Mouse (Mus musculus): ENCODE measurements around the gene Cebpa. TPM values are rescaled to one million over a fixed set of nuclear protein-coding genes. Genes with fewer than 3 reads are reported as not detected.

Gene Cebpa
- total RNA-seq, 2 experiments from 2014 or later: 16.6 to 18.0 TPM

- no peak for DNase-seq (ENCODE audit: low spot score in 2 of 2)
- Histone ChIP-seq H3K4me3 (no peak overlapping the region), H3K27ac (no peak overlapping the region)
- no peak for TF ChIP-seq CTCF (conservative IDR thresholded peaks at IDR 0.05)
Measured at GRCm38 (mm10) chr7:35137524-35137923, 18.4 kb downstream of the Cebpa start.

DNA sequence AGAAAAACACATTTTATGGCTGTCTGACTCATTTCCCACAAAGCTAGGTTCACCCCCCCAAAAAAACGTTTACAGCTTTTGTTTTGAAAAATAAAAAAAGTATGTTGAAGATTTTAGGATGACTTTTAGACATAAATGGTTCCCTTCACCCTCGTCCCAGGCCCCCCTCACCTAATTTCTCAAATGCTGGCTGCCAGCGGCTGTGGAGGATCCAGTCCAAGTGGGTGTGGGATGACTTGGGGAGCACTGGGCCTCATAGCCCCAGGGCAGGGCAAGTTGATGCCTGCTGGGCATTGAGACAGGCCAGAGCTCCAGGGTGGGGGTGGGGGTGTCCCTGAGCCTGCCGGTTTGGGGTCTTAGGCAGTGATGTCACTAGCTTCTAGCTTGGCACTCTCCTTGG is 19.4 kb downstream of the Cebpa start:
- Histone ChIP-seq H3K4me3 (no peak overlapping the region), H3K27ac (no peak overlapping the region)
- no peak for DNase-seq (ENCODE audit: low spot score in 2 of 2)
- no peak for TF ChIP-seq CTCF (conservative IDR thresholded peaks at IDR 0.05)

DNA sequence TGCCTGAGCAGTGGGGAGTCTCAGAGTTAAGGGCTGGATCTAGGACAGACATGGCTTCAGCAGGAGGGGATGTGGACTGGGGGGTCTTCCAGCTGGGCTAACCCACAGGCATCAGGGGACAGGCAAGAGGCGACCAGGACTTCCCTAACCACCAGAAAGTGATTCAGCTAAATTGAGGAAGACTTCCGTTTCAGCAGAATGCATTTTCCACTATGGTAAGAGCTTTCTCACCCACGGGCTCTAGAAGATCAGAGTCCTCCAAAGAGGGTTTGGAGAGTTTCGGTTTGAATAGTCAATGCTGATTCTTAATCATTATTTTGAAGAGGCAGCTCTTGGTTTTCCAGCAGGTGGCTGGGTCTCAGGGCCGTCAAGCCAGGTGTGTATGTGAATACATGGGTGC is 20.8 kb downstream of the Cebpa start:
- no peak overlapping the region for H3K27ac ChIP-seq
- no peak for DNase-seq (ENCODE audit: low spot score in 2 of 2)
- no peak overlapping the region for H3K4me3 ChIP-seq
- no peak for TF ChIP-seq CTCF (conservative IDR thresholded peaks at IDR 0.05)

- Histone ChIP-seq H3K4me3 (no peak overlapping the region), H3K27ac (no peak overlapping the region)
- DNase-seq (ENCODE audit: low spot score in 2 of 2): no peak
- no peak for TF ChIP-seq CTCF (conservative IDR thresholded peaks at IDR 0.05)
Measured at GRCm38 (mm10) chr7:35141519-35141918, 22.4 kb downstream of the Cebpa start.

- no peak for TF ChIP-seq CTCF (conservative IDR thresholded peaks at IDR 0.05)
- no peak overlapping the region for H3K4me3 ChIP-seq
- DNase-seq (ENCODE audit: low spot score in 2 of 2): no peak
- no peak overlapping the region for H3K27ac ChIP-seq
Measured at GRCm38 (mm10) chr7:35142522-35142921, 23.4 kb downstream of the Cebpa start.

GRCm38 (mm10) chr7:35143864-35144618 is 24.9 kb downstream of the Cebpa start:
- no peak overlapping the region for H3K4me3 ChIP-seq
- no peak for DNase-seq (ENCODE audit: low spot score in 2 of 2)
- TF ChIP-seq CTCF (conservative IDR thresholded peaks at IDR 0.05): no peak
- no peak overlapping the region for H3K27ac ChIP-seq

DNA sequence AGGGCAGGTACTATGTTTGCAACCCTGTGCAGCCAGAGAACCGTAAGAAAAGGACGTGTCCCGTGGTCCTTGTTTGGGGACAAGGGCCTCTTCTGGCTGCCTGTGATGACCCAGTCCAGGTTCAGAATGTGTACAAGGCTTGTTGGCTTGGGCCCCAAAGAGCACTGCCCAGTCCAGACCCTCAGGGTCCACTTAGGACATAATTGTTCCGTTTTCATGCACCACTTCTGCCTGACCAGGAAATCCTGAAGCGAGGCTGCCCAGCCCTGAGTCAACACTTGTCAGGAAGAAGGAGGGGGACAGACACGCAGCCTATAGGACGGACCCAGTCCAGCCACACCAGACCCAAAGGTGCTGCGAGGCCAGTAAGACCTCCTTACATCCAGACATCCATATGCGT is 26.0 kb downstream of the Cebpa start:
- Histone ChIP-seq H3K4me3 (no peak overlapping the region), H3K27ac (no peak overlapping the region)
- no peak for TF ChIP-seq CTCF (conservative IDR thresholded peaks at IDR 0.05)
- DNase-seq (ENCODE audit: low spot score in 2 of 2): no peak

DNA sequence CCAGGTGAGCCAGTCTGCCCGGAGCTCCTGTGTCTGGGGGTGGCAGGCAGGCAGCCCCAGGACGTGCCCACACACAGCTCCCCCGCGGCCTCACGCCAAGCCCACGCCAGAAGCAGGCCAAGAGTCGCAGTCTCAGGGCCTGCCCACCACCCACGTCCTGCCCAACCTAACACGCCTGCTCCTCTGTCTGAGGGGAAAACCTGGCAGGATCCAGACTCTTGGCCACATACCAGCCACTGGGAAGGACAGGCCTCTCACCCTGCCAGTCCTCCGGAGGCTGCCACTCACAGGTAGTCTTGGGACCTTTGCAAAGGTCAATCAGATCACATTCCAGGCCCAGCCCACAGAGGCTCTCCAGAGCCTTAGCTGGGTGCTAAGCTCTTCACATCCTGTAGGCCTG is 27.2 kb downstream of the Cebpa start:
- Histone ChIP-seq H3K4me3 (no peak overlapping the region), H3K27ac (no peak overlapping the region)
- no peak for TF ChIP-seq CTCF (conservative IDR thresholded peaks at IDR 0.05)
- no peak for DNase-seq (ENCODE audit: low spot score in 2 of 2)

DNA sequence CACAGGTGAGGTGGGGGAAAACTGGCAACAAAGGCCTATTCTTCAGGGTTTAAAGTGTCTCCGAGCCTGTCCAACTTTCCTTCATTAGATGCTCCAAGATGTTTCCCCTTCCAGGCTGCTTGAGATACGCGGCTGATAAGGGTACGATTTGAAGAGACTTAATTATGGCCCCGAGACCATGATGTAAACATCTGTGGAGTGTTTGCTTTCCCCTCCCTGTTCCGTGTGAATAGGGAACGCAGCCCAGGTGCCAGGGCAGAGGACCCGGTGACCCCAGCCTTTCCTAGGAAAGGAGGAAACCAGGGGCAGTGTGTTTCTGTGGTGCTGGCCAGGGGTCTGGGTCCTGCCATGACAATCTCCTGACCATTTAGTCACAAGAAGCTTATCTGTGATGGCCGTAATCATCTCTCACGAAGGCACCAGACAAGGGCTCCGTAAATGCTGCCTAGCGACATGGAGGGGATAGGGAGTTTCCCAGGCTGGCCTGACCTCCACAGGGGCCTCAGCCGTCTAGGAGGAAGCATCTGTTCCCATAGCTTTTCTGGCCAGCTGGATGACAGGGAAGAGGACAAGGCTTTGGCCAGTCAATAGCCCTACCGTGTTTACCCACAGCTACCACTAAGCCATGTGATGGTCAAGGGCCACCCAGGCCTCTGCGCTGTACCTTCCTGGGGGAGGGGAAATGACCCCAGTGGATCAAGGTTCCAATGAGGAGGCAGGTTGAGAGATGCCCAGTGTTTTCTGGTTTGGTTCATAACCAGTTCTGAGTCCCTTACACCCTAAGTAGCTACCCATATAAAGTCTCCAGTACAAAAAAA is 30.7 kb downstream of the Cebpa start:
- TF ChIP-seq CTCF (conservative IDR thresholded peaks at IDR 0.05): no peak
- no peak for DNase-seq (ENCODE audit: low spot score in 2 of 2)
- H3K27ac ChIP-seq: no peak overlapping the region
- H3K4me3 ChIP-seq: no peak overlapping the region

- Histone ChIP-seq H3K4me3 (no peak overlapping the region), H3K27ac (no peak overlapping the region)
- TF ChIP-seq CTCF (conservative IDR thresholded peaks at IDR 0.05): no peak
- no peak for DNase-seq (ENCODE audit: low spot score in 2 of 2)
Measured at GRCm38 (mm10) chr7:35150860-35151259, 31.8 kb downstream of the Cebpa start.

DNA sequence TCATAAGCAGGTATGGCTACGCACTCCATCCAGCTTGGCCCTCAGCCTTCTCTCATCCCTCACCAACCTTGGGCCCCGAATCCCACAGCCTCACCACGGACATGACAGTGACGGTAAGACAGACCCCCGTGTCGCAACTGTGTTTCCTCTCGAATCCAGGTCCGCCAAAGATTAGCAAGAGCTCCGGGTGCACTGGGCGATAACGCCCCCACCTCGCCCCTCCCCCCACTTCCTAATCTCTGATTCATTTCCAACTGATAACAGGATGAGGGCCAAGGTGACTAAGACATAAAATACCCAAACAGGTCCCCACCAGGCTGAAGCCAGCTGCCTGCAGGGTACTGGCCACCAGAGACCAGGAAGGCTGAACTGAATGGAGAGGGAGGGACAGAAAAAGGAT is 35.4 kb downstream of the Cebpa start:
- Histone ChIP-seq H3K4me3 (no peak overlapping the region), H3K27ac (no peak overlapping the region)
- TF ChIP-seq CTCF (conservative IDR thresholded peaks at IDR 0.05): no peak
- DNase-seq (ENCODE audit: low spot score in 2 of 2): no peak

DNA sequence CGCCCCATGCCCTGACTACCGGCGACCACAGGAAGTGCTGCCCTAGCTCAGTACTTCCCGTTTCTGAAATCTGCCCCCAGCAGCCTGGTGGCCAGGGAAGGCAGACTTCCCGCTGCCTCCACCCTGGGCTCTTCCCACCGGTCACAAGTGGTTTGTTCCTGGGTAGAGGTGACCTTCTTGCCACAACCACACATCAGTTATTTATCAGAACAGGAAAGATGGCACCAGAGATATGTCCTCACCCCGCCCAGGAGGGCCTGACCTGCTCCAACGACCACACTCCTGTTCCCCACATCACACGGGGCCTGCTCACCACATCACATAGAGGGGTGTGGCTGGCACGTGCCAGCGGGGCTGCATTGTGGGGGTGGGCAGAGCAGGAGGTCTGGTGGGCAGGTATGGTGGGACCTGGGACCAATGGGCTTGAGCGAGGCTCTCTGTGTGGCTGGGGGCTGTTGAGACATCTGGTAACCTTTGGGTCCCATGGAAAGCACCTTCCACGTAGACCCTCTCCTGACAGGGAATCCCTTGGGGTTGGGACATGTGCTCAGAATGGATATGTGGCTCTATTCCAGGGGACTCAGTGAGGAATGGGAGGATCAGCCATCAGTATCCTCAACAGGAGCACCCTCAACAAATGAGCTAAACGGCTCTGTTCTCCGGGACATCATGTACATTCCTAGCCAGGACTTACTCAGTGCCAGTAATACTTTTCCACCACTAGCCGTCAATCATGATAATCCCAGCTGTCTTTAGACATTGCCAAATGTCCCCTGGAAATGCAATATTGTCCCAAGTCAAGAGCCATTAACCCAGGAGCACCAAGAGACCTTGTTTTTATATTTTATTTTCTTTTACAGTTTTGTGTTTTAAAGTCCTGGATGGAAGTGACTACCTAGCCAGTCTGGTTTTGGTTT is 37.7 kb downstream of the Cebpa start:
- H3K4me3 ChIP-seq: no peak overlapping the region
- DNase-seq (ENCODE audit: low spot score in 2 of 2): no peak
- H3K27ac ChIP-seq: no peak overlapping the region
- TF ChIP-seq CTCF (conservative IDR thresholded peaks at IDR 0.05): no peak

- Histone ChIP-seq H3K4me3 (no peak overlapping the region), H3K27ac (no peak overlapping the region)
- TF ChIP-seq CTCF (conservative IDR thresholded peaks at IDR 0.05): no peak
- DNase-seq (ENCODE audit: low spot score in 2 of 2): no peak
Measured at GRCm38 (mm10) chr7:35157512-35157911, 38.4 kb downstream of the Cebpa start.

Data from layer of hippocampus, adult 2 months (tissue).